Mouse (Mus musculus) lung, postnatal 0 days (tissue): ENCODE measurements around the gene Fip1l1. TPM values are rescaled to one million over a fixed set of nuclear protein-coding genes. Genes with fewer than 3 reads are reported as not detected.
A peak's percentile ranks its signal among the peaks of the same experiment; 100 is the strongest.

Source experiments
- ATAC-seq: fragments of 200-750 bp; cut with Nextera tagmentation; 2 replicates; pipeline ENCODE4 v1.8.0; 2017; ENCODE audit warnings: moderate library complexity
- DNase-seq: peaks from one replicate; pipeline ENCODE4 v3.0.0-alpha.2; 2016; ENCODE audit warnings: low spot score
- H3K27ac ChIP-seq: fragments of 300-500 bp; sonication (generic); 2 replicates; pipeline ENCODE4 v1.5.1; 2014; ENCODE audit warnings: antibody characterized with exemption, mild to moderate bottlenecking, low read length, mixed read lengths
- H3K27me3 ChIP-seq: fragments of 300-500 bp; sonication (generic); replicated peaks from 2 replicates; pipeline ENCODE4 v1.6.1; 2014; ENCODE audit warnings: low read length, mixed read lengths; ENCODE audit not compliant: insufficient read depth
- H3K36me3 ChIP-seq: fragments of 300-500 bp; sonication (generic); 2 replicates; pipeline ENCODE4 v1.6.1; 2014; ENCODE audit warnings: low read length, mixed read lengths; ENCODE audit not compliant: insufficient read depth
- H3K4me1 ChIP-seq: fragments of 300-500 bp; sonication (generic); 2 replicates; pipeline ENCODE4 v1.6.1; 2014; ENCODE audit warnings: antibody characterized with exemption, low read depth, low read length, mixed read lengths; ENCODE audit not compliant: insufficient read depth
- H3K4me2 ChIP-seq: fragments of 300-500 bp; sonication (generic); replicated peaks from 2 replicates; pipeline ENCODE4 v1.6.1; 2014; ENCODE audit warnings: low read depth, mild to moderate bottlenecking, low read length, moderate library complexity, mixed read lengths
- H3K4me3 ChIP-seq: fragments of 300-500 bp; sonication (generic); 2 replicates; pipeline ENCODE4 v1.5.1; 2014; ENCODE audit warnings: low read depth, low read length
- H3K9ac ChIP-seq: fragments of 300-500 bp; sonication (generic); replicated peaks from 2 replicates; pipeline ENCODE4 v1.6.1; 2014; ENCODE audit warnings: low read depth, mild to moderate bottlenecking
- H3K9me3 ChIP-seq: fragments of 300-500 bp; sonication (generic); 2 replicates; pipeline ENCODE4 v1.6.1; 2016; ENCODE audit warnings: low read length, mixed read lengths
- CTCF ChIP-seq: IDR thresholded peaks from 2 replicates; pipeline ENCODE4 v1.5.1; 2016; ENCODE audit warnings: antibody characterized with exemption, mild to moderate bottlenecking
- EP300 ChIP-seq: IDR thresholded peaks from 2 replicates; pipeline ENCODE4 v1.6.1; 2016; ENCODE audit warnings: antibody characterized with exemption, mild to moderate bottlenecking, control low read depth
- WGBS: fragments of 180-500 bp; shearing (Covaris S2); extraction: QIAGEN DNeasy Blood & Tissue Kit; methylation state at CpG from one replicate; pipeline ENCODE4 v1.1.7; 2014; 5-methylcytosine and 5-hydroxymethylcytosine counted together
- polyA plus RNA-seq: library from polyadenylated mRNA; unstranded; fragments of >200 nt; fragmentation: Nextera tagmentation; extraction: Ambion mirVana; gene quantifications from 2 replicates; pipeline ENCODE4 v1.2.1, GENCODE M21; 2015

The Fip1l1 gene
- polyA plus RNA-seq, 1 experiment from 2014 or later: 36.6 TPM

DNA sequence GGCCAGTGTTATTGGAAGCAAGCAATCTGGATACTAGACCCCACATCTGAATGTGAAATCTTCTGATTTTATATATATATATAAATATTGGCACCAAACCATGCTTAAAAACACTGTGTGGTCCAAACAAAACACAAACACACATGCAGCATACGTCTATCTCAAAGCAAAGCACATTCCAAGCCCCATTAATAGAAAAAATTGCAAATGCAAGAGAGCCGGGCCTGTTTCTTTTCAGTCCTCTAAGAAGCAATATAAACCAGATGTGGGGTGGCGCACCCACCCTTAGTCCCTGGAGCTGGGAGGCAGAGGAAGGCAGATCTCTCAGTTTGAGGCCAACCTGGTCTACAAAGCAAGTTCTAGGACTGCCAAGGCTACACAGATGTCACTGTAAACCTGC lies 99.1 kb downstream of the Fip1l1 start:
- H3K4me3 ChIP-seq: no peak overlapping the region
- no peaks in the 10 kb centered on the region for H3K4me1 ChIP-seq
- no peaks in the 10 kb centered on the region for H3K27me3 ChIP-seq
- no peak overlapping the region for H3K9ac ChIP-seq
- no peaks in the 10 kb centered on the region for H3K9me3 ChIP-seq
- WGBS: 73% methylated on average over 3 of the region's 3 CpGs
- no peak overlapping the region for H3K27ac ChIP-seq
- no peaks in the 10 kb centered on the region for H3K36me3 ChIP-seq
- no peak for TF ChIP-seq CTCF
- no peak overlapping the region for H3K4me2 ChIP-seq
- DNase-seq: no peak
- ATAC-seq: no peak

GRCm38 (mm10) chr5:74639516-74639915 lies 104.3 kb downstream of the Fip1l1 start:
- TF ChIP-seq CTCF (no peak), EP300 (no peak)
- H3K4me3 ChIP-seq: no peak overlapping the region
- ATAC-seq: no peak
- WGBS: 75% methylated on average over 6 of the region's 6 CpGs
- H3K9me3 ChIP-seq: no peaks in the 10 kb centered on the region
- H3K9ac ChIP-seq: no peak overlapping the region
- H3K36me3 ChIP-seq: no peaks in the 10 kb centered on the region
- H3K4me1 ChIP-seq: no peaks in the 10 kb centered on the region
- no peaks in the 10 kb centered on the region for H3K27me3 ChIP-seq
- no peak for DNase-seq
- no peak overlapping the region for H3K4me2 ChIP-seq
- no peak overlapping the region for H3K27ac ChIP-seq

DNA sequence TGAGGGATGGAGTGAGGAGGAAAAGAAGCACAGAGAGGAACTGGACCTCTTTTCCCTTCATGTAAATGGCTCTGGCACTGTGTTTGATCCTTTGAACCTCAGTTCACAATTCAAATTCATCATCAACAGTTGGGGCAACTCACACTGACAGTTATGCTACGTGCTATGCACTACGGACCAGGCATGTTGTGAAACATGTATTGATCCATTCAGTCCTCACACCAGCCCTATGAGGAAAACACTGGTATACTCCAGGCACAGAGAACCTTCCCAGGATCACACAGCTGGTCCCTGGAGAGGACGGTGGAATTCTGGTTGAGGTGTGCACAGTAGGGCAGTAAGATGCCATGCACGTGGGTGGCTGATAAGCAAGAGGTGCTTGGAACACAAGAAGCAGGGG lies 105.3 kb downstream of the Fip1l1 start:
- Histone ChIP-seq H3K9me3 (no peaks in the 10 kb centered on the region), H3K27ac (no peak overlapping the region), H3K27me3 (no peaks in the 10 kb centered on the region), H3K4me3 (no peak overlapping the region), H3K4me1 (no peaks in the 10 kb centered on the region), H3K9ac (no peak overlapping the region), H3K36me3 (no peaks in the 10 kb centered on the region), H3K4me2 (no peak overlapping the region)
- whole genome bisulfite sequencing: 71% methylated on average over 4 of the region's 4 CpGs
- DNase-seq: no peak
- ATAC-seq: peak; percentile 11; the same call in 1 of the 2 replicates
- no peak for TF ChIP-seq CTCF
- no peak for TF ChIP-seq EP300

GRCm38 (mm10) chr5:74641000-74641399 lies 105.8 kb downstream of the Fip1l1 start:
- H3K4me1 ChIP-seq: no peaks in the 10 kb centered on the region
- TF ChIP-seq EP300 (no peak), CTCF (peak; percentile 73)
- DNase-seq (peak; percentile 76), ATAC-seq (peak; percentile 37; the same call in 1 of the 2 replicates)
- no peak overlapping the region for H3K9ac ChIP-seq
- 50% methylated on average over 6 of the region's 6 CpGs for WGBS
- no peak overlapping the region for H3K4me2 ChIP-seq
- H3K36me3 ChIP-seq: no peaks in the 10 kb centered on the region
- H3K27ac ChIP-seq: no peak overlapping the region
- H3K27me3 ChIP-seq: no peaks in the 10 kb centered on the region
- no peaks in the 10 kb centered on the region for H3K9me3 ChIP-seq
- no peak overlapping the region for H3K4me3 ChIP-seq

GRCm38 (mm10) chr5:74642291-74642690 lies 107.0 kb downstream of the Fip1l1 start:
- no peak for DNase-seq
- Histone ChIP-seq H3K4me2 (no peak overlapping the region), H3K4me1 (no peaks in the 10 kb centered on the region), H3K4me3 (no peak overlapping the region), H3K36me3 (no peaks in the 10 kb centered on the region), H3K27ac (no peak overlapping the region), H3K9ac (no peak overlapping the region), H3K27me3 (no peaks in the 10 kb centered on the region), H3K9me3 (no peaks in the 10 kb centered on the region)
- WGBS: 74% methylated on average over 2 of the region's 2 CpGs
- TF ChIP-seq EP300 (no peak), CTCF (no peak)
- no peak for ATAC-seq

DNA sequence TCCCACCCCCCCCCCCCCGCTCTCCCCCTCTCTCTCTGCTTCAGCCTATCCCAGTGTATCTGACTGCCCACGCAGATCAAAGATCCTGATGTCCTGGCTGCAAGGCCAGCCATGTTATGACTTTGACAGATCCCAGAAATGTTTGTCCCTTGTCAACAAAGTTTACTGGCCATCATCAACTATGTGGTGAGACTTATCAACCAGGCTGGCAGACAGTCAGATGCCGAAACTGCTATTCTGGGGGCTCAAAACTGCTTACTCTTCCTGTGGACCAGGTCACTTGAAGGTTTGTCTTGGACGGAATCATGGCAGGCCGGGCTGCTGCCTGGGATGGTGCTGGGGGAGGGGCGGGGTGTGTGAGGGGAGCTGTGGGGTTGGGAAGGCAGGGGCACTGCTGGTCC lies 112.3 kb downstream of the Fip1l1 start:
- WGBS: 38% methylated on average over 5 of the region's 6 CpGs
- no peak for DNase-seq

DNA sequence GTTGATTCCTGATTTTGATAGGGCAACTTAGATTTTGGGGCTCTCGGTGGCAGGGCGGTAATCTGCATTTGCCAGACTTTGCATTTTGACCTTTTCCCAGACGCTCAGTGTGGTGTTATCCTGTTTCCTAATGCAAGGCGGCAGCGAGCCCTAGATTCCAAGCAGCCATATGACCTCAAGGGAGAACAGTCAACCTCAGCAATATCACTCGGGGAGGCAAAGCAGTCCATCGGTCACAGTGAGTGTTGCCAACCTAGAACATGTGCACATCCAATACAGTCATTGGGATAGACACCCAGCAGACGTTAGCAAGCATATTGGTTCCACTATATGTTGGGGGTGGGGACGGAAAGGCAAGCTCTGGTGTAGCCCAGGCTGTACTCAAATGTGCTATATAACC lies 113.0 kb downstream of the Fip1l1 start:
- H3K4me2 ChIP-seq: no peak overlapping the region
- H3K36me3 ChIP-seq: no peaks in the 10 kb centered on the region
- H3K4me1 ChIP-seq: no peaks in the 10 kb centered on the region
- no peaks in the 10 kb centered on the region for H3K9me3 ChIP-seq
- H3K9ac ChIP-seq: no peak overlapping the region
- 83% methylated on average over 9 of the region's 9 CpGs for WGBS
- no peak overlapping the region for H3K4me3 ChIP-seq
- H3K27ac ChIP-seq: no peak overlapping the region
- ATAC-seq (no peak), DNase-seq (no peak)
- H3K27me3 ChIP-seq: no peaks in the 10 kb centered on the region
- TF ChIP-seq CTCF (no peak), EP300 (no peak)

More for the DNA sequence above, 112.3 kb downstream of the Fip1l1 start:
- no peak overlapping the region for H3K27ac ChIP-seq
- no peak overlapping the region for H3K9ac ChIP-seq
- no peak for ATAC-seq
- TF ChIP-seq EP300 (no peak), CTCF (no peak)
- no peak overlapping the region for H3K4me3 ChIP-seq
- no peaks in the 10 kb centered on the region for H3K4me1 ChIP-seq
- no peak overlapping the region for H3K4me2 ChIP-seq
- no peaks in the 10 kb centered on the region for H3K27me3 ChIP-seq
- no peaks in the 10 kb centered on the region for H3K9me3 ChIP-seq
- no peaks in the 10 kb centered on the region for H3K36me3 ChIP-seq

Other genes with a start within 250 kb of the Fip1l1 start
- 10.9 and 11.4 TPM in 2 replicates for gene Scfd2, start 3.7 kb upstream of the Fip1l1 start, polyA plus RNA-seq
- gene Lnx1, start 167.5 kb downstream of the Fip1l1 start, polyA plus RNA-seq: 2.9 and 3.2 TPM in 2 replicates